Mouse (Mus musculus): ENCODE measurements around the gene Mrpl2. TPM values are rescaled to one million over a fixed set of nuclear protein-coding genes. Genes with fewer than 3 reads are reported as not detected.

Mrpl2 gene
- total and polyA plus RNA-seq, 2 experiments from 2014 or later: 96.7 to 158 TPM

DNA sequence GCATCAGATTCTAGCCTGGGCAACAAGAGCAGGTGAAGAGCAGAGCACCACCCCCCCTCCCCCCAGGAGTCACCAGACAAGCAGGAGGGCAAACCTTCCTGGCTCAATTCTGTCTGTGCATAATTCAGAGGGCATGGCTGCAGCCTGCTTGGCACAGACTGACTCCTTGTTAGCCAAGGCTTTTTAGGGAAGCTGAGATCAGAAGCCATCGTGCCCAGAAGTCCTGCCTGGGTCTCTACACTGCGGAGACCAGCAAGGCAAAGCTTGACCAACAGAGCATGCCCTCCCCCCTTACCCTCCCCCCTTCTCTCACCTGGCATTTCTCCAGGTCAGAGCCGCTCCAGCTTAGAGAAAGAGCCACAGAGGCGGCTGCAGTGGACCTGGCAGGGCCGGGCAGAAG lies 16.7 kb downstream of the Mrpl2 start:
- Histone ChIP-seq H3K4me2 (ENCODE audit: low read depth, low read length) (no peak overlapping the region), H3K27ac (ENCODE audit: low read depth) (0 out of 2 replicates have a peak overlapping the region, but pooled peaks have one; percentile 11), H3K4me3 (ENCODE audit: low read depth, low read length) (no peak overlapping the region), H3K9ac (replicated peaks; ENCODE audit: low read depth, low read length) (no peak overlapping the region), H3K36me3 (replicated peaks; ENCODE audit: control insufficient read depth, insufficient read depth, low read length) (peaks cover 89% of the 10 kb centered on the region), H3K27me3 (ENCODE audit: control insufficient read depth, insufficient read depth, low read length) (no peaks in the 10 kb centered on the region), H3K4me1 (ENCODE audit: control insufficient read depth, insufficient read depth) (no peaks in the 10 kb centered on the region), H3K9me3 (replicated peaks; ENCODE audit: control insufficient read depth, low read length) (no peaks in the 10 kb centered on the region)
- 76% methylated on average over 5 of the region's 5 CpGs for WGBS
- ATAC-seq (ENCODE audit: insufficient read depth, low read depth): peak; percentile 29; the same call in 1 of the 2 replicates
- no peak for DNase-seq (ENCODE audit: low spot score)
- no peak for TF ChIP-seq CTCF (IDR thresholded peaks at IDR 0.05; ENCODE audit: low read depth)
- TF ChIP-seq EP300 (IDR thresholded peaks at IDR 0.05; ENCODE audit: low read depth): no peak

DNA sequence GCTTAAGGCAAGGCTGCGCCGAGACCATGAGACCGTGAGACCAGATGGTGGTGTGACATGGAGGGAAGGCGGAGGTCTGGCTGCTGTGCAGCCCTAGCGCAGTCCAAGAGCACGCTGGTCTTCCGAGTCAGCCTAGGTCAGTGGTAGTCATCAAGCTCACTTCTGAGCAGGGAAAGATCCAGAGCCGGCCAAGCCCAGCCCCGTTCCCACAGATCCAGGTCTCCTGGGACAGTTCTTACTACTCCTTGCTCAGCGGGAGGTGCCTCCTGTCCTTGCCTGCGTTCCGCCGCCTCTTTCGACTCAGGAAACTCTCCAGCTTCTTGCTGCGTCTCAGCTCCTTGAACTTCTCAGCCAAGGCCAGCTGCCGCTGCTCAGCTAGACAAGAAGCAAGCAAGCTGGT lies 21.7 kb downstream of the Mrpl2 start:
- H3K27ac ChIP-seq (ENCODE audit: low read depth): no peak overlapping the region
- DNase-seq (ENCODE audit: low spot score) (no peak), ATAC-seq (ENCODE audit: insufficient read depth, low read depth) (0 out of 2 replicates have a peak, but pooled peaks have one; percentile 34)
- TF ChIP-seq EP300 (IDR thresholded peaks at IDR 0.05; ENCODE audit: low read depth) (no peak), CTCF (IDR thresholded peaks at IDR 0.05; ENCODE audit: low read depth) (no peak)
- H3K4me1 ChIP-seq (ENCODE audit: control insufficient read depth, insufficient read depth): no peaks in the 10 kb centered on the region
- H3K9me3 ChIP-seq (replicated peaks; ENCODE audit: control insufficient read depth, low read length): no peaks in the 10 kb centered on the region
- no peak overlapping the region for H3K9ac ChIP-seq (replicated peaks; ENCODE audit: low read depth, low read length)
- WGBS: 81% methylated on average over 16 of the region's 16 CpGs
- no peak overlapping the region for H3K4me3 ChIP-seq (ENCODE audit: low read depth, low read length)
- H3K36me3 ChIP-seq (replicated peaks; ENCODE audit: control insufficient read depth, insufficient read depth, low read length): peaks cover 74% of the 10 kb centered on the region
- H3K27me3 ChIP-seq (ENCODE audit: control insufficient read depth, insufficient read depth, low read length): no peaks in the 10 kb centered on the region
- no peak overlapping the region for H3K4me2 ChIP-seq (ENCODE audit: low read depth, low read length)

DNA sequence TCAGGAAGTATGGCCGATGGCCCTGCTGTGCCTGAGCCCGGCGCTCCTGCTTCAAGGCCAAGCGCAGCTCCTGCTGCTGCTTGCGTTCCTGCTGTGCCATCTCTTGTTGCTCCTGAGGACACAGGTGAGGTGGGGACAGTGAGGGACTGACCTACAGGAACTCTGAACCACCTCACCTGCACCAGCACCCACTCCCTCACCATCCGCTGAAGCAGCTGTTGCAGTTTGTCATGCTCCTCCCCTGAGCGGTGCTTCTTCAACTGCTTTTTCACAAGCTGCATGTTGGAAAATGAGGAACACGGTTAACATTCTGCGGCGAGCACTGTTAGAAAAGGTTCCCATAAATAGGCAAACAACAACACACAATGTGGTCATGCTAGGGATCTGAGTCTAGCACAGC lies 23.9 kb downstream of the Mrpl2 start:
- 97% methylated on average over 10 of the region's 10 CpGs for whole genome bisulfite sequencing
- H3K4me3 ChIP-seq (ENCODE audit: low read depth, low read length): no peak overlapping the region
- DNase-seq (ENCODE audit: low spot score) (no peak), ATAC-seq (ENCODE audit: insufficient read depth, low read depth) (no peak)
- H3K36me3 ChIP-seq (replicated peaks; ENCODE audit: control insufficient read depth, insufficient read depth, low read length): peaks cover 52% of the 10 kb centered on the region
- H3K4me1 ChIP-seq (ENCODE audit: control insufficient read depth, insufficient read depth): peaks cover 12% of the 10 kb centered on the region
- H3K27me3 ChIP-seq (ENCODE audit: control insufficient read depth, insufficient read depth, low read length): no peaks in the 10 kb centered on the region
- no peak overlapping the region for H3K27ac ChIP-seq (ENCODE audit: low read depth)
- no peaks in the 10 kb centered on the region for H3K9me3 ChIP-seq (replicated peaks; ENCODE audit: control insufficient read depth, low read length)
- no peak overlapping the region for H3K4me2 ChIP-seq (ENCODE audit: low read depth, low read length)
- no peak overlapping the region for H3K9ac ChIP-seq (replicated peaks; ENCODE audit: low read depth, low read length)
- TF ChIP-seq EP300 (IDR thresholded peaks at IDR 0.05; ENCODE audit: low read depth) (no peak), CTCF (IDR thresholded peaks at IDR 0.05; ENCODE audit: low read depth) (no peak)

DNA sequence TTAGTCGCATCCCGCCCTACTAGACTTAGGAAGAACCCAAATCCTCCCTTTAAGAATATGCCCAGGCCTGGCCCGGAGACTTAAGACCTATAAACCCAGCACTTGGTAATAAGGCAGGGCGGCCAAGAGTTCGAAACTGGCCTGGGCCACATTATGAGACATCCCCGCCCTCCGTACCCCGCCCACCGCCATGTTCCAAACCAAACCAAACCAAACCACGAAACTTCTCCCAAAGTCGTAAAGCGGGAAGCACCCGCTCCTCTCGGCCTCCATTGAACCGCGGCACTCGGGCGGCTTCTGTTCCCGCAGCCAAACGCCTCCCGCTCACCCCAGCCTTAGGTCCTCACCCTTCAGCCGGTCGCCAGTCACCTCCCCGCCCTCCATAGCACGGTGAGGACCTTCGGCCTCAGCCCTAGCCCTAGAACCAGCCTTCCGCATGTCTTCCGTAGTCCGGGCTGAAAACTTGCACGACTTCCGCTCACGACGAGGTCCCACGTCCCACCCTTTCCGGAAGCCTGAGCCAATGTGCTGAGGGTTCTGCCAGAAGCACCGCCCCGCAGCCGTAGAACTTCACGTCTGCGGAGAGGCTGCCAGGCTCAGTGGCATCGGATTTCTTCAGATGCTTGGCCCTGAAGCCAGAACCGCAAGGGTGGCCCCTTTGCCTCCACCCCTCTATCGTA lies 28.0 kb downstream of the Mrpl2 start, which contains the start of gene Rrp36:
Gene Rrp36, minus strand, starts transcription at position 503 of the 680 bp plus-strand sequence.
- under 1% methylated on average over 43 of the region's 43 CpGs for WGBS

DNA sequence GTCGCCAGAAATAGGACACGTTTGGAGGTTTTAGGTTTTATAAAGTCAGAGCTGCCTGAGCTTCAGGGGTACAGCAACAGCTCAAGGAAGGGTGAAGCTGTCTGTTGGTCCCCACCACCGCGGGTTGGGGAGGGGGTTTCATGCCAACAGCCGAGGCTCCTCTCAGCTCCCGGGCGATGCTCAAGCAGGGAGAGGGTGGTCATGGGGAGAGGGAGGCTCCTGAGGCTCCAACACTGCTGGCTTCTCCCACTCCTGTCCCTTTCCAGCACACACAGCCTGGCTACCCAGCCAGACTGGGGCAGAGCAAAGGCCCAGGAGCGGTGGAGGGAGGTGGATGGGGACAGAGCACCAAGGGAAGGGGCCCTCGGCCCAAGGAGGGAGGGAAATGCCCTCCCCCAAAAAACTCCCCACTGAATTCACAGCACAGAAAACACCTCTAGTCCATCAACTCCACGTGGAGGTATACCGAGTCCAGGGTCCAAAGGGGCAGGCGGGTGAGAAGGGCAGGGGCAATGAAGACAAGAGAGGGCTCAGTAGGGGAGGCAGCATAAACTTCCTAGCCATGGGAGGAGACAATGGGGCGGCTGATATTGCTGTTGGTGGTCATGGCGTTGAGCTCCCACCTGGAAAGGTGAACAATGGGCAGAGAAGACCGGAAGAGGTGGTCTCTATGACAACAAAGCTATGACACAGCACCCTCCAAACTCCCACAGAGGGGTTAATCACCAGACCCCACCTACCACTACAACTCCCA lies 28.7 kb downstream of the Mrpl2 start:
- Histone ChIP-seq H3K36me3 (replicated peaks; ENCODE audit: control insufficient read depth, insufficient read depth, low read length) (peaks cover 46% of the 10 kb centered on the region), H3K9ac (replicated peaks; ENCODE audit: low read depth, low read length) (peak overlapping the region; percentile 69), H3K4me3 (ENCODE audit: low read depth, low read length) (peak overlapping the region; percentile 79), H3K4me1 (ENCODE audit: control insufficient read depth, insufficient read depth) (peaks cover 26% of the 10 kb centered on the region), H3K27me3 (ENCODE audit: control insufficient read depth, insufficient read depth, low read length) (no peaks in the 10 kb centered on the region), H3K4me2 (ENCODE audit: low read depth, low read length) (peak overlapping the region; percentile 84), H3K27ac (ENCODE audit: low read depth) (peak overlapping the region; percentile 69), H3K9me3 (replicated peaks; ENCODE audit: control insufficient read depth, low read length) (no peaks in the 10 kb centered on the region)
- DNase-seq (ENCODE audit: low spot score): no peak
- no peak for TF ChIP-seq CTCF (IDR thresholded peaks at IDR 0.05; ENCODE audit: low read depth)
- TF ChIP-seq EP300 (IDR thresholded peaks at IDR 0.05; ENCODE audit: low read depth): no peak
- WGBS: 23% methylated on average over 15 of the region's 15 CpGs
- 0 out of 2 replicates have a peak, but pooled peaks have one; percentile 1 for ATAC-seq (ENCODE audit: insufficient read depth, low read depth)

More for the DNA sequence above, 28.0 kb downstream of the Mrpl2 start, which contains the start of gene Rrp36:
- H3K27me3 ChIP-seq (ENCODE audit: control insufficient read depth, insufficient read depth, low read length): no peaks in the 10 kb centered on the region
- peak; percentile 95 for DNase-seq (ENCODE audit: low spot score)
- peak; percentile 79 for ATAC-seq (ENCODE audit: insufficient read depth, low read depth)
- H3K9ac ChIP-seq (replicated peaks; ENCODE audit: low read depth, low read length): peak within 1 kb of the TSS; percentile 69
- peak within 1 kb of the TSS; percentile 80 for H3K27ac ChIP-seq (ENCODE audit: low read depth)
- TF ChIP-seq EP300 (IDR thresholded peaks at IDR 0.05; ENCODE audit: low read depth) (no peak), CTCF (IDR thresholded peaks at IDR 0.05; ENCODE audit: low read depth) (no peak)
- H3K9me3 ChIP-seq (replicated peaks; ENCODE audit: control insufficient read depth, low read length): no peaks in the 10 kb centered on the region
- H3K36me3 ChIP-seq (replicated peaks; ENCODE audit: control insufficient read depth, insufficient read depth, low read length): peaks cover 53% of the 10 kb centered on the region
- peak within 1 kb of the TSS; percentile 79 for H3K4me3 ChIP-seq (ENCODE audit: low read depth, low read length)
- peaks cover 19% of the 10 kb centered on the region for H3K4me1 ChIP-seq (ENCODE audit: control insufficient read depth, insufficient read depth)
- peak within 1 kb of the TSS; percentile 84 for H3K4me2 ChIP-seq (ENCODE audit: low read depth, low read length)
